In genomic region chr12:85186361-85186760, GRCm38 (mm10) we compare ENCODE assay signal across 29 mouse cellular contexts. TPM values are rescaled to one million over a fixed set of nuclear protein-coding genes. Genes with fewer than 3 reads are reported as not detected.
DNase-seq lines count a peak whose midpoint lies in the region; ATAC-seq and TF ChIP-seq lines count a peak whose summit lies in the region.
"Had no signal": no experiment of that assay in that cellular context is flagged by ENCODE, and none has a peak within 500 bp of the region (broad histone marks: within the 10 kb centered on the region; RNA-seq: fewer than 3 reads in every experiment).

No protein-coding gene starts in this region.

- no peaks in the 10 kb centered on the region for H3K36me3 ChIP-seq in heart, adult 2 months (ENCODE audit: control insufficient read depth, insufficient read depth, low read length)
- no peaks in the 10 kb centered on the region for H3K36me3 ChIP-seq in heart, embryonic 15.5 days
- no peaks in the 10 kb centered on the region for H3K36me3 ChIP-seq in forebrain, embryonic 13.5 days (ENCODE audit: poor library complexity, severe bottlenecking)
- H3K36me3 ChIP-seq: embryonic facial prominence, embryonic 13.5 days; forebrain, embryonic 15.5 days; G1E; hindbrain, embryonic 15.5 days; limb, embryonic 12.5 days; midbrain, embryonic 12.5 days had no signal

- no peaks in the 10 kb centered on the region for H3K9me3 ChIP-seq in heart, embryonic 15.5 days (replicated peaks)
- no peaks in the 10 kb centered on the region for H3K9me3 ChIP-seq in forebrain, embryonic 13.5 days (replicated peaks)
- H3K9me3 ChIP-seq: embryonic facial prominence, embryonic 13.5 days; forebrain, embryonic 15.5 days; G1E; hindbrain, embryonic 15.5 days; limb, embryonic 12.5 days; midbrain, embryonic 12.5 days had no signal

- TF ChIP-seq EP300 in heart, adult 2 months (IDR thresholded peaks at IDR 0.05; ENCODE audit: insufficient read depth, low read depth, low read length): no peak

- no peak for TF ChIP-seq POLR2A in heart, adult 2 months (IDR thresholded peaks at IDR 0.05; ENCODE audit: insufficient read depth, low read depth, low read length)
- TF ChIP-seq POLR2A in embryonic fibroblast, embryonic 13.5 days (IDR thresholded peaks at IDR 0.05; ENCODE audit: low read depth, low read length): no peak

- TF ChIP-seq CTCF in heart, adult 2 months (IDR thresholded peaks at IDR 0.05): no peak
- no peak for TF ChIP-seq CTCF in embryonic fibroblast, embryonic 13.5 days (IDR thresholded peaks at IDR 0.05; ENCODE audit: borderline replicate concordance, insufficient read depth, low read length)

- H3K27me3 ChIP-seq in heart, adult 2 months (ENCODE audit: control insufficient read depth, insufficient read depth, low read length): no peaks in the 10 kb centered on the region
- peaks cover 3% of the 10 kb centered on the region; the same call in 1 of the 2 replicates for H3K27me3 ChIP-seq in heart, embryonic 15.5 days
- H3K27me3 ChIP-seq in forebrain, embryonic 13.5 days: 0 out of 2 replicates have a peak, but pooled peaks cover 4% of the 10 kb centered on the region
- H3K27me3 ChIP-seq: forebrain, embryonic 15.5 days had no signal

- intact Hi-C loops in heart, adult 2 months (cut with DNase I): loop anchor here (2.0 kb wide), 1 partner anchor 16 kb away; no protein-coding TSS in a partner anchor
- intact Hi-C loops in heart, postnatal 25 days (cut with DNase I): no loop called here

- DNase-seq in heart, adult 2 months: no peak
- no peak for DNase-seq in heart, postnatal 4 days
- no peak for DNase-seq in heart, postnatal 25 days (ENCODE audit: low spot score)
- DNase-seq in 3T3-L1 (ENCODE audit: low read depth, low spot score): peak; percentile 73
- DNase-seq in thymus, postnatal 10 days (ENCODE audit: low spot score in 2 of 2): no peak
- DNase-seq: adrenal gland, postnatal 10 days; cerebellum, adult 18-20 months; cerebellum, postnatal 14 days; kidney, adult 11 months; kidney, postnatal 4 days; liver, postnatal 0 days; lung, postnatal 10 days; retina, postnatal 1 day; right cerebral cortex, postnatal 25 days; spleen, adult 18-20 months; thymus, postnatal 4 days had no signal

- ATAC-seq in heart, embryonic 15.5 days (replicated peaks; ENCODE audit: insufficient number of reproducible peaks, insufficient read depth, low FRiP score, low read depth): no peak
- ATAC-seq in forebrain, embryonic 13.5 days: no peak
- ATAC-seq: forebrain, embryonic 15.5 days; liver, postnatal 0 days had no signal

- peak overlapping the region; percentile 36 for H3K27ac ChIP-seq in heart, adult 2 months
- H3K27ac ChIP-seq in heart, embryonic 15.5 days: peak overlapping the region; percentile 59
- peak overlapping the region; percentile 44; the same call in 1 of the 2 replicates for H3K27ac ChIP-seq in embryonic fibroblast, embryonic 13.5 days (ENCODE audit: insufficient read depth, low read length)
- H3K27ac ChIP-seq in forebrain, embryonic 13.5 days: no peak overlapping the region
- H3K27ac ChIP-seq: embryonic facial prominence, embryonic 13.5 days; forebrain, embryonic 15.5 days; hindbrain, embryonic 15.5 days; limb, embryonic 12.5 days; midbrain, embryonic 12.5 days had no signal

- no peak overlapping the region for H3K4me3 ChIP-seq in heart, adult 2 months
- H3K4me3 ChIP-seq in heart, embryonic 15.5 days: no peak overlapping the region
- H3K4me3 ChIP-seq in embryonic fibroblast, embryonic 13.5 days (ENCODE audit: insufficient read depth, low read length): no peak overlapping the region
- no peak overlapping the region for H3K4me3 ChIP-seq in forebrain, embryonic 13.5 days
- H3K4me3 ChIP-seq: embryonic facial prominence, embryonic 13.5 days; forebrain, embryonic 15.5 days; hindbrain, embryonic 15.5 days; limb, embryonic 12.5 days; midbrain, embryonic 12.5 days had no signal

- no peak overlapping the region for H3K4me2 ChIP-seq in heart, embryonic 15.5 days
- H3K4me2 ChIP-seq in forebrain, embryonic 13.5 days: no peak overlapping the region
- H3K4me2 ChIP-seq: embryonic facial prominence, embryonic 13.5 days; forebrain, embryonic 15.5 days; hindbrain, embryonic 15.5 days; limb, embryonic 12.5 days; liver, embryonic 11.5 days; midbrain, embryonic 12.5 days had no signal

- no peaks in the 10 kb centered on the region for H3K79me2 ChIP-seq in heart, adult 2 months (replicated peaks; ENCODE audit: control insufficient read depth, insufficient read depth, low read length)

- H3K4me1 ChIP-seq in heart, adult 2 months (ENCODE audit: control insufficient read depth, insufficient read depth, low read length): peaks cover 4% of the 10 kb centered on the region
- H3K4me1 ChIP-seq in heart, embryonic 15.5 days (replicated peaks): peaks cover 27% of the 10 kb centered on the region
- H3K4me1 ChIP-seq in embryonic fibroblast, embryonic 13.5 days (ENCODE audit: control insufficient read depth, insufficient read depth, low read length): peaks cover 9% of the 10 kb centered on the region
- peaks cover 15% of the 10 kb centered on the region for H3K4me1 ChIP-seq in forebrain, embryonic 13.5 days

- H3K9ac ChIP-seq in heart, adult 2 months (ENCODE audit: low read depth, low read length): no peak overlapping the region
- H3K9ac ChIP-seq in heart, embryonic 15.5 days: no peak overlapping the region
- no peak overlapping the region for H3K9ac ChIP-seq in forebrain, embryonic 13.5 days
- H3K9ac ChIP-seq: embryonic facial prominence, embryonic 13.5 days; forebrain, embryonic 15.5 days; hindbrain, embryonic 15.5 days; limb, embryonic 12.5 days; liver, postnatal 0 days; midbrain, embryonic 12.5 days had no signal

- WGBS in heart, adult 2 months: 50% methylated on average over 7 of the region's 7 CpGs
- WGBS in heart, embryonic 15.5 days: 54% methylated on average over 7 of the region's 7 CpGs
- 78% methylated on average over 7 of the region's 7 CpGs for WGBS in forebrain, embryonic 13.5 days

RNA-seq across cellular contexts. Expression of gene Pgf, which starts 8.8 kb away (rescaled TPM):
- 1 to 10 TPM; 5.4 to 5.7 TPM for total RNA-seq in heart, adult 2 months (2021)
- 4.3 and 4.6 TPM in 2 replicates for polyA plus RNA-seq in heart, adult 2 months (2012; rRNA removed)
- total RNA-seq in heart, postnatal 4 days (2021): 1 to 10 TPM; 3.7 to 4.9 TPM
- polyA plus RNA-seq in heart, embryonic 15.5 days (2015; fragmentation: Nextera tagmentation; extraction: Ambion mirVana): 8.9 and 9.5 TPM in 2 replicates
- total RNA-seq in heart, postnatal 25 days (2021): 1 to 10 TPM; 3.3 to 4.4 TPM
- polyA plus RNA-seq in embryonic fibroblast, embryonic 13.5 days (2011; ENCODE audit: insufficient read length, low read depth, missing spikeins): 3.7 and 6.6 TPM in 2 replicates
- 7.0 and 8.3 TPM in 2 replicates for polyA plus RNA-seq in forebrain, embryonic 13.5 days (2015; fragmentation: Nextera tagmentation; extraction: Ambion mirVana)
- total RNA-seq: megakaryocyte progenitor cell, adult 5-6 weeks; neutrophil, adult 5-6 weeks had no signal
- polyA plus RNA-seq: G1E had no signal

RNA-seq across cellular contexts. Expression of gene Eif2b2, which starts 32.9 kb away (rescaled TPM):
- 10 to 100 TPM; 40.3 to 45.8 TPM for total RNA-seq in heart, adult 2 months (2021)
- polyA plus RNA-seq in heart, adult 2 months (2012; rRNA removed): 60.2 and 63.1 TPM in 2 replicates
- total RNA-seq in heart, postnatal 4 days (2021): 10 to 100 TPM; 55.0 to 55.9 TPM
- 50.1 and 62.3 TPM in 2 replicates for polyA plus RNA-seq in heart, embryonic 15.5 days (2015; fragmentation: Nextera tagmentation; extraction: Ambion mirVana)
- total RNA-seq in heart, postnatal 25 days (2021): 10 to 100 TPM; 48.2 to 49.3 TPM
- 51.1 and 54.8 TPM in 2 replicates for polyA plus RNA-seq in embryonic fibroblast, embryonic 13.5 days (2011; ENCODE audit: insufficient read length, low read depth, missing spikeins)
- polyA plus RNA-seq in forebrain, embryonic 13.5 days (2015; fragmentation: Nextera tagmentation; extraction: Ambion mirVana): 93.1 and 100 TPM in 2 replicates

RNA-seq across cellular contexts. Expression of gene Rps6kl1, which starts 35.3 kb away (rescaled TPM):
- 1 to 10 TPM; 2.3 to 2.4 TPM for total RNA-seq in heart, adult 2 months (2021)
- polyA plus RNA-seq in heart, adult 2 months (2012; rRNA removed): 3.4 and 5.1 TPM in 2 replicates
- total RNA-seq in heart, postnatal 4 days (2021): 1 to 10 TPM; 2.3 to 3.0 TPM
- polyA plus RNA-seq in heart, embryonic 15.5 days (2015; fragmentation: Nextera tagmentation; extraction: Ambion mirVana): 0.87 and 1.9 TPM in 2 replicates
- 1 to 10 TPM; 2.6 to 4.3 TPM for total RNA-seq in heart, postnatal 25 days (2021)
- not detected in 2 replicates for polyA plus RNA-seq in embryonic fibroblast, embryonic 13.5 days (2011; ENCODE audit: insufficient read length, low read depth, missing spikeins)
- 8.6 and 12.2 TPM in 2 replicates for polyA plus RNA-seq in forebrain, embryonic 13.5 days (2015; fragmentation: Nextera tagmentation; extraction: Ambion mirVana)
- total RNA-seq: hematopoietic stem cell, adult 5-6 weeks; megakaryocyte progenitor cell, adult 5-6 weeks; neutrophil, adult 5-6 weeks had no signal
